Mouse (Mus musculus): ENCODE data around the gene Mrgprf.

The Mrgprf gene

GRCm38 (mm10) chr7:145300321-145301007, at the start of gene Mrgprf:
Mrgprf (plus strand) TSS chr7:145300828.
- CTCF ChIA-PET: no interaction called here

- CTCF ChIA-PET: interaction anchor here (0.6 kb wide), 1 partner anchor 317 kb away, joined by 4 read pairs; no protein-coding TSS in a partner anchor
Observed at GRCm38 (mm10) chr7:145252715-145253476, 47.7 kb upstream of the Mrgprf start.

- CTCF ChIA-PET: no interaction called here
Observed at GRCm38 (mm10) chr7:145253986-145254630, 46.5 kb upstream of the Mrgprf start.

GRCm38 (mm10) chr7:145256092-145256491, 44.5 kb upstream of the Mrgprf start:
- CTCF ChIA-PET: no interaction called here

GRCm38 (mm10) chr7:145264202-145264601, 36.4 kb upstream of the Mrgprf start:
- CTCF ChIA-PET: no interaction called here

- CTCF ChIA-PET: no interaction called here
Observed at GRCm38 (mm10) chr7:145266011-145266410, 34.6 kb upstream of the Mrgprf start.

- CTCF ChIA-PET: no interaction called here
Observed at GRCm38 (mm10) chr7:145268890-145269289, 31.7 kb upstream of the Mrgprf start.

GRCm38 (mm10) chr7:145270955-145271354, 29.7 kb upstream of the Mrgprf start:
- CTCF ChIA-PET: no interaction called here

GRCm38 (mm10) chr7:145275488-145275887, 25.1 kb upstream of the Mrgprf start:
- CTCF ChIA-PET: no interaction called here

GRCm38 (mm10) chr7:145281396-145281795, 19.2 kb upstream of the Mrgprf start:
- CTCF ChIA-PET: no interaction called here

- CTCF ChIA-PET: no interaction called here
Observed at GRCm38 (mm10) chr7:145283041-145283440, 17.6 kb upstream of the Mrgprf start.

- CTCF ChIA-PET: no interaction called here
Observed at GRCm38 (mm10) chr7:145283487-145284187, 17.0 kb upstream of the Mrgprf start, which contains the start of gene Tpcn2. Tpcn2 (minus strand) TSS chr7:145284011.

GRCm38 (mm10) chr7:145284293-145284692, 16.3 kb upstream of the Mrgprf start:
- CTCF ChIA-PET: no interaction called here

- CTCF ChIA-PET: no interaction called here
Observed at GRCm38 (mm10) chr7:145285476-145285875, 15.2 kb upstream of the Mrgprf start.

GRCm38 (mm10) chr7:145287410-145287809, 13.2 kb upstream of the Mrgprf start:
- CTCF ChIA-PET: no interaction called here

GRCm38 (mm10) chr7:145289302-145289701, 11.3 kb upstream of the Mrgprf start:
- CTCF ChIA-PET: no interaction called here

- CTCF ChIA-PET: no interaction called here
Observed at GRCm38 (mm10) chr7:145291847-145292246, 8.8 kb upstream of the Mrgprf start.

- CTCF ChIA-PET: no interaction called here
Observed at GRCm38 (mm10) chr7:145292726-145293125, 7.9 kb upstream of the Mrgprf start.

GRCm38 (mm10) chr7:145293859-145294258, 6.8 kb upstream of the Mrgprf start:
- CTCF ChIA-PET: no interaction called here

- CTCF ChIA-PET: no interaction called here
Observed at GRCm38 (mm10) chr7:145298666-145299490, 1.8 kb upstream of the Mrgprf start.

- CTCF ChIA-PET: no interaction called here
Observed at GRCm38 (mm10) chr7:145299562-145300320, 887 bp upstream of the Mrgprf start.
